Mouse (Mus musculus) heart, postnatal 36 days (tissue): ENCODE results near the gene Psmb10. TPM values are rescaled to one million over a fixed set of nuclear protein-coding genes. Genes with fewer than 3 reads are reported as not detected.
"Not testable (repeated sequence)": the region's sequence is repeated elsewhere in the genome, so short reads cannot be mapped to it uniquely, and the experiment has no call there.

Experiments used
- DNase-seq, 2 experiments: peaks; one replicate each; pipeline ENCODE4 v3.0.0; 2021 to 2022
- intact Hi-C: fragments of 180-260 bp; cut with DNase I; formaldehyde crosslinking; loops from one replicate; pipeline ENCODE4 v1.15.1; 2025
- total RNA-seq, 2 experiments: library from RNA; stranded (reverse); gene quantifications; 2 replicates each; pipeline ENCODE4 v1.2.3; 2021

Psmb10 gene
- total RNA-seq = 10 to 100 TPM; 63.6 to 72.7 TPM

DNA sequence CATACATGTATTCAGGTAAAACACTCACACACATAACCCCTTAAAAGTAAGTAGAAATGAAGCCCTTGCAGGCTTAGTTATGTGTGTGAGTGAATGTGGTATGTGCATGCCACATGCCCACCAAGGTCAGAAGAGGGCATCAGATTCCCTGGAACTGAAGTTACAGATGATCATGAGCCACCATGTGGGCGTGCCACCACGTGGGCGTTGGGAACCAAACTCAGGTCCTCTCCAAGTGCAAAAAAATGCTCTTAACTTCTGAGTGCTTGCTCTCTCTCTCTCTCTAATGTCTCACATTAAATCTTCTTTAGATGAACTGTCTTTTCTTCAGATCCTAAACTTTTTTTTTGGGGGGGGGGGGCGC, at the start of gene Psmb10:
TSS of gene Psmb10 (minus strand) at position 139 of the 364 bp plus-strand sequence.
- peak in 1 of 2 experiments; percentile 19 for DNase-seq
- intact Hi-C loops = loop anchor here (5.0 kb wide), 1 partner anchor 74 kb away; the partner anchor contains the start of gene Ddx28

DNA sequence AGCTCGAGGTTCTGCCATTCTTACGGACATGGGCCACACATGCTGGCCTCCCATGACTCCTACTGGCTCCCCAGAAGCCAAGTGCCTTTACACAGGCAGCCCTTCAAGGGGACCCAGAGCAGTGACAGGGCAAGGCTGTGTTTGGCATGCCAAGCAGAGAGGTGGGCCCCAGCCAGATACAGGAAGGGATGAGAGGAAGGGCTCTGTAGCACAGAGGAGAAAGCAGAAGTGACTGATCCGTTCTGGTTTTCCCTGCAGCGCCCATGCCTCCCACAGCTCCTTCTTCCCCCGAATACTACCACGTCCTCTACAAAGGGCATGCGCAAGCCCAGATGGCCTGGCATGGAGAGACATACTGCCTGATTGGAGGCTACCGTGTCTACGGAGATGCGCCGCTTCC, 45.2 kb upstream of the Psmb10 start:
- DNase-seq, intact Hi-C loops: not testable (repeated sequence)

DNA sequence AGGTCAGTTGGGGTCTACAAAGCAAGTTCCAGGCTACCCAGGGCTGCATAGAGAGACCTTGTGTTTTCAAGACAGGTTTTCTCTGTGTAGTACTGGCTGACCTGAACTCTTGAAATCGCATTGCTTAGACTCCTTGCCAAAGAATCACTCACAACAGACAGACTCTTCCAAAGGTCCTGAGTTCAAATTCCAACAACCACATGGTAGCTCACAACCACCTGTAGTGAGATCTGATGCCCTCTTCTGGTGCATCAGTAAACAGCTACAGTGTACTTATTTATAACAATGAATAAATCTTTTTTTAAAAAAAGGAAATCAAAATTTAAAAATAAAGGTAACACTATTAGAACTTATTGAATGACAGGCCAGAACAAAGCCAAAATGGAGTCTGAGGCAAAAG, 42.9 kb upstream of the Psmb10 start:
- no peak for DNase-seq
- intact Hi-C loops = no loop called here

- no peak for DNase-seq
- intact Hi-C loops = no loop called here
Measured at GRCm38 (mm10) chr8:105979325-105979724, 41.1 kb upstream of the Psmb10 start, which contains the start of gene Dpep3. TSS of gene Dpep3 (minus strand) at chr8:105979429.

DNA sequence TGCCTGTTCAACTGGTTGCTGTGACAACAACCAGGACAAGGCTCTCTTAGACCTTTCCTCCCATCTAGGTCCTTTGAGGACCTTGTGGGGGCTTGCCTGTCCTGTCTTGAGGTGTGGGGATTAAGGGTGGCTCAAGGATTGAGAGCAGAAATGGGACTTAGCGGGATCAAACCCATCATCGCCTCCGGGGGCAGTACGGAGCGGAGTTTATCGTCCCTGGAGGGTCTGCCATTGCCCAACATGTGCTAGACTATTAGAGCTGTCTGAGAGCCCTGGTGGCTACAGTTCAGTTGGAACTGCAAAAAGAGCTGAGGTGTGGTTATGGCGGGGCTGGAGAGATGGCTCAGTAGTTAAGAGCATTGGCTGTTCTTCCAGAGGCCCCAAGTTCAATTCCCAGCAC, 37.1 kb upstream of the Psmb10 start:
- DNase-seq = no peak
- intact Hi-C loops = no loop called here

DNA sequence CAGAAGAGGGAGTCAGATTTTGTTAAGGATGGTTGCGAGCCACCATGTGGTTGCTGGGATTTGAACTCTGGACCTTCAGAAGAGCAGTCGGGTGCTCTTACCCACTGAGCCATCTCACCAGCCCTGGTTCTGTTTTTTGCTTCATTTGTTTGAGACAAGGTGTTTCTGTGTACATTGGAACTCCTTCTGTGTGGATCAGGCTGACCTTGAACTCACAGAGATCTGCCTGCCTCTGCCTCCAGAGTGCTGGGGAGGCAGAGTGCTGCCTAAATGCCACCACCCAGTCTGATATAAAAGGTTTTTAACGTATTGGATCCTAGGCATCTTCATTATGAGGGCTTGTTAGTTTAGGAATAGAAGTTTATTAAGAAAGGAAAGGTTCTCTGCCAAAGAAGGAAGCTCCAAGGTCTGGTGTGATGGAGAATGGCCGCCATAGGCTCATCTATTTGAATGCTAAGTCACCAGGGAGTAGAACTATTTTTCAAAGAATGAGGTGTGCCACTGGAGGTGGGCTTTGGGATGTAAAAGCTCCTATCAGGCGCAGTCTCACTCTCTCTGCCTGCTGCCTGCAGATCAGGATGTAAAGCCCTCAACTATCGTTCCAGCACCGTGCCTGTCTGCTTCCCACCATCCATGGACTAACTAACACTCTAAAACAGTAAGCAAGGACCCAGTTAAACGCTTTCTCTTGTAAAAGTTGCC, 32.9 kb upstream of the Psmb10 start:
- DNase-seq = no peak
- intact Hi-C loops = no loop called here

GRCm38 (mm10) chr8:105969367-105969766, 31.1 kb upstream of the Psmb10 start:
- no peak for DNase-seq
- intact Hi-C loops = no loop called here

DNA sequence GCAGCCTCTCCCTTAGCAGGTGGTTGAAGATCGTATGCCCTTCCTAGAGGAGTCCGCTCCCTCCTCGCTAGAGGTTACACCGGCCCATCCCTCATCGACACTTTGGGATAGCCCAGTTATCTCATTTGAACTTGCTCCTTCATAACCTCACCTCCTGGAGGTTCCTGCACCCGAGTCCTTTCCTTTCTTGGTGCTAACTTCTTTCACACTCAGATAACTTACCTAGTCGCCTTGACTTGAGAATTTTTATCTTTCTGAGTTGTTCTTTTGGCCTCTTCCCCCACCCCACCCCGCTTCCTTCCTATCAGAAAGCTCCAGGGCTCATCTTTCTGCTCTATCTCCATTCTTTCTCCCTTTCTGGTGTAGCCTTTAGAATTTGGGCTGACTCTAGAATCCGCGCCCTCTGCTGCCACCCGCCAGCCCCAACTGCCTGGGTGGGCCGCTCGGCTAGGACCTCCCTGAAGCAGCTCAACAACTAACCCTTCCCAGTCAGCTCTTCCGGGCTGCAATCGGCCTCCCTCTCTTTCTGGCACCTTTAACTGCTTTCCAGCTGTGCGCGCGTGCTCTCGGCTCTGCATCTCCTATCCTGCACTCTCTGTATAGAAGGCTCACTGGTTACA, 28.6 kb upstream of the Psmb10 start:
- intact Hi-C loops = loop anchor here (2.0 kb wide), 1 partner anchor 66 kb away; the partner anchor contains the start of gene Pskh1

DNA sequence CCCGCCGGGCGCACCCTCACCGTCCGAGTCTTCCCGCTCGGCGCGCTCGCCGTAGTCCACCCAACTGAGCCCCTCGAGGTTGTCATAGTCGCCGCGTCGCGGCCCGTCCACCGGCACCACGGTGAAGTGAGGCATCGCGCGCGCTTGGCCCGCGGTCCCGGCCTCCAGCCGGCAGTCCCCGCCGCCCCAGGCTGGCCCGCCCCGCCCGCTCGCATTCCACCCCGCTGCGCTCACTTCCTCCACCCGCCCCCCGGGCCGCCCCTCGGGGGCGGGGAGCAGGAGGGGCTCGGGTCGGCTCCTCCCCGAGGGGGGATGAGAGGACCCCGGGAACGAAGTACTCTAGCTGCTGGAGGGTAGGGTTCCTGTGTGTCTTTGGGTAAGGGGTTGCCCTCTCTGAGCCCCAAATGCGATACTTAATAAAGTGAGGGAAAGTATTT, 27.7 kb upstream of the Psmb10 start, which contains the start of gene Slc12a4:
TSS of gene Slc12a4 (minus strand) at position 193 of the 437 bp plus-strand sequence.
- DNase-seq = peak; percentile 84 to 87
- intact Hi-C loops = loop anchor here (2.0 kb wide), 1 partner anchor 65 kb away; the partner anchor contains the start of gene Pskh1

More for the DNA sequence above, 28.6 kb upstream of the Psmb10 start:
- peak; percentile 20 to 43 for DNase-seq

DNA sequence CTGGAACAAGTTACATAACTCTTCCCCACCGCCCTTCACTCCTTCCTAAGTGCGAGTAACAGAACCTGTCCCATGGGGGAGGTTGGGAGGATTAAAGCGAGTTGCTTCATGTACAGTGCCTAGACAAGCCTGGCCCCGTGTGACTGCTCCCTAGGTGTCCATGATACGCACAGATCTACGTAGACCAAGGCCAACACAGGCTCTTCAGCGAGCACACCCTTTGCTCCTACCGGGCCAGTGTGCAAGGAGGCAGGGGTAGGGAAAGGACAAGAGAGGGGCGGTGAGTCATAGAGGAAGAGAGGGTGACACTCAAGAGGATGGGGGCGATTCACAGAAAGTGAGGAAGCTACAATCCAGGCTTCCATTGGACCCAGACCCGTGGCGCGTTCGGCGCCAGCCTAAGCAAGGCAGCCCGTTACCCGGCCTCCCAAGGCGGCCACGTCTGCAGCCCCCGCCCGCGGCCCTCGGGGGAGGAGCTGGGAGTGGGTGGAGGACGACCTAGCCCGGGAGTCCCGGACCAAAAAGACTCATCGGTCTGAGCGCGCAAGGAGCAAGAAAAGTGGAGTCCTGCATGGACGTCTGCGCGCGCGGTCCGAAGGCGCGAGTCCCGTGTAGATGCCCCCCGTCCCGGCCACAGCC, 27.1 kb upstream of the Psmb10 start:
- intact Hi-C loops = no loop called here
- peak in 1 of 2 experiments; percentile 64 for DNase-seq

- DNase-seq = peak; percentile 24 to 38
- intact Hi-C loops = no loop called here
Measured at GRCm38 (mm10) chr8:105964506-105965265, 26.4 kb upstream of the Psmb10 start.

GRCm38 (mm10) chr8:105961536-105961935, 23.3 kb upstream of the Psmb10 start:
- DNase-seq = no peak
- intact Hi-C loops = no loop called here

DNA sequence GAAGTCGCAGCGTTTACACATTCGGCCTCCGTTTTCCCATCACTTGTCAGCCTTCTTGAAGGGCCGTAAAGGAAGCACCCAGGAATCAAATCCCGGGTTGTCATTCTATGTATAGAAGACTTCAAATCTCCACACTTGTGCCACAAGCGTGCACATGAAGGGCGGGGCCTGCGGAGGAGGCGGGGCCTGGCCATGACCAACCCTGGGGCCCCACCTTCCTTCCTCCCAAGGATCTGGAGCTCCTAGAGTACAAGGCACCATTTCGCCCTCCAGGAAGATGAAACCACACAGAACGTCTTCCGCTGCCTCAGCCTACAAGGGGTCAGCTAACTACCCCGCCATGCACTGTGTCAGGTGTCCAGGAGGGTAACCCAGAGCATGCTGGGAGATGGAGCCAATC, 22.9 kb upstream of the Psmb10 start:
- no peak for DNase-seq

GRCm38 (mm10) chr8:105959350-105959749, 21.1 kb upstream of the Psmb10 start:
- intact Hi-C loops = no loop called here

More for the DNA sequence above, 22.9 kb upstream of the Psmb10 start:
- intact Hi-C loops = no loop called here

DNA sequence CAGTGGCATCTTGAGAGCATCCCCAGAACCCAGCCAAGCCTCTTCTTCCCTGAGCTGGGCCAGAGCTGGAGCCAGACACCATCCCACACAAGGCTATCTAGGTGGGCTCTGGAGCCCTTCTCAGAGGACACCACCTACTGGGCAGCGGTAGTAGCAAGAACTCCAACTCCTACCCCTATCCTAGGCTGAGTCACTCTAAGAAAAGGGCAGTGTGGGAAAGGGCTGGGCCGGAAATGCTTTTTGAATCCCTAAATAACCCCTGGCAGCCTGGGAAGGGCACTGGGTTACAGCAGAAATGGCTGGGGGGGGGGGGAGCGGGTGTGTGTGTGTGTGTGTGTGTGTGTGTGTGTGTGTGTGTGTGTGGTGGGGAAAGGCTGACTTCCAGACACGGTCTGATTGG, 19.6 kb upstream of the Psmb10 start:
- intact Hi-C loops = loop anchor here (2.0 kb wide), 1 partner anchor 17 kb away; no protein-coding TSS in a partner anchor
- peak; percentile 43 to 49 for DNase-seq

More at GRCm38 (mm10) chr8:105959350-105959749, 21.1 kb upstream of the Psmb10 start:
- peak; percentile 30 to 47 for DNase-seq

- intact Hi-C loops = loop anchor here (2.0 kb wide), 1 partner anchor 16 kb away; no protein-coding TSS in a partner anchor
Measured at GRCm38 (mm10) chr8:105956556-105956955, 18.3 kb upstream of the Psmb10 start.

DNA sequence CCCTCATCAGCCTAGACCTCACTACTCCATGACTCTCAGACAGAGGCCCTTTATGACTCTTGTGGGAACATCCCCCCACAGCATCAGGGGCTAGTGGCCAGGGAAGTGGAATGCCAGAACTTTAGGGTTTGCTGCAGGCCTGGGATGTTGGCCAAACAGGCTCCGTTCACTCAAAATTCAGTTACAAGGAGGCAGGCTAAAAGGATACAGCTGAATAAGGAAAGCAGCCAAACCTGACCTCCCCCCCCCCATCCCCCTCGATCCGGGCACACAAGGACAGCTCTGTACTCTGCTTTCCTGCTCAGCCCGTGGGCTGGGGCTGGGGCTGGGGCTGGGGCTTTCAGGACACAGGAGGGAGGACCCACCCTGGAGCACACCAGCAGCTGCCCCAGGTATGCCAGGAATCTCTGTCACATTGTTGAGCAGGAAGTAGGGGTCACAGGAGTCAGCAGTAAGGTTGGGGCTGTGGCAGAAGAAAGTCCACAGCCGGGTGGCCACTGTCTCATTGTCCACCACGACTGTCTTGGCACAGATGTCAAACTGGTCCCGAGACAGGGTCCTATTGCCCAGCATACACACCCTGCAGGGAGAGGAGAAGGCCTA, 12.9 kb upstream of the Psmb10 start:
- peak; percentile 30 to 55 for DNase-seq
- intact Hi-C loops = no loop called here

More at GRCm38 (mm10) chr8:105956556-105956955, 18.3 kb upstream of the Psmb10 start:
- no peak for DNase-seq

- DNase-seq = peak in 1 of 2 experiments; percentile 47
- intact Hi-C loops = no loop called here
Measured at GRCm38 (mm10) chr8:105949350-105949749, 11.1 kb upstream of the Psmb10 start.

GRCm38 (mm10) chr8:105943321-105943739, 5.1 kb upstream of the Psmb10 start, which contains the start of gene Lcat:
TSS of gene Lcat (minus strand) at chr8:105943382.
- intact Hi-C loops = no loop called here
- peak in 1 of 2 experiments; percentile 5 for DNase-seq

- DNase-seq = no peak
- intact Hi-C loops = no loop called here
Measured at GRCm38 (mm10) chr8:105942542-105942941, 4.3 kb upstream of the Psmb10 start.
